Mouse (Mus musculus) cerebellum, adult 18-20 months (tissue): Measurements from ENCODE around the gene Wsb1.

Source experiments
- DNase-seq, 2 experiments: peaks; one replicate each; pipeline ENCODE4 v3.0.0; 2021

Gene Wsb1

GRCm38 (mm10) chr11:79214015-79214418, 40.5 kb downstream of the Wsb1 start:
- DNase-seq = peak; percentile 85 to 94

- no peak for DNase-seq
Observed at GRCm38 (mm10) chr11:79209882-79210471, 44.5 kb downstream of the Wsb1 start.

- DNase-seq = no peak
Observed at GRCm38 (mm10) chr11:79209113-79209512, 45.4 kb downstream of the Wsb1 start.

- no peak for DNase-seq
Observed at GRCm38 (mm10) chr11:79208462-79208861, 46.0 kb downstream of the Wsb1 start.

GRCm38 (mm10) chr11:79207691-79208090, 46.8 kb downstream of the Wsb1 start:
- no peak for DNase-seq

GRCm38 (mm10) chr11:79204444-79204843, 50.0 kb downstream of the Wsb1 start:
- DNase-seq = no peak

- peak; percentile 9 to 11 for DNase-seq
Observed at GRCm38 (mm10) chr11:79200502-79200901, 54.0 kb downstream of the Wsb1 start.

- no peak for DNase-seq
Observed at GRCm38 (mm10) chr11:79198562-79198961, 55.9 kb downstream of the Wsb1 start.

- DNase-seq = no peak
Observed at GRCm38 (mm10) chr11:79197846-79198235, 56.6 kb downstream of the Wsb1 start.

- DNase-seq = no peak
Observed at GRCm38 (mm10) chr11:79196876-79197845, 57.3 kb downstream of the Wsb1 start.

GRCm38 (mm10) chr11:79196196-79196869, 58.1 kb downstream of the Wsb1 start:
- no peak for DNase-seq

- DNase-seq = no peak
Observed at GRCm38 (mm10) chr11:79192176-79192575, 62.3 kb downstream of the Wsb1 start.

GRCm38 (mm10) chr11:79191214-79191613, 63.3 kb downstream of the Wsb1 start:
- DNase-seq = no peak

- DNase-seq = no peak
Observed at GRCm38 (mm10) chr11:79190257-79190656, 64.2 kb downstream of the Wsb1 start.
